Mouse (Mus musculus) liver, embryonic 14.5 days (tissue): ENCODE measurements around the gene Nav2. TPM values are rescaled to one million over a fixed set of nuclear protein-coding genes. Genes with fewer than 3 reads are reported as not detected.

Experiments used
- ATAC-seq: fragments of 200-750 bp; cut with Nextera tagmentation; 2 replicates; pipeline ENCODE4 v1.8.0; 2017; ENCODE audit warnings: moderate number of reproducible peaks, mild to moderate bottlenecking, moderate library complexity; ENCODE audit not compliant: insufficient read depth
- DNase-seq, 3 experiments: peaks; one replicate each; pipeline ENCODE4 v3.0.0-alpha.2; 2012 to 2013; ENCODE audit warnings: low read depth in 3 of 3, low spot score in 3 of 3
- H3K27ac ChIP-seq: fragments of 300-500 bp; sonication (generic); 2 replicates; pipeline ENCODE4 v1.5.1; 2014; ENCODE audit warnings: moderate library complexity, mild to moderate bottlenecking, control low read depth, inconsistent platforms
- H3K27me3 ChIP-seq: fragments of 300-500 bp; sonication (generic); 2 replicates; pipeline ENCODE4 v1.6.1; 2014; ENCODE audit warnings: mild to moderate bottlenecking, low read length, moderate library complexity; ENCODE audit not compliant: control insufficient read depth, insufficient read depth
- H3K36me3 ChIP-seq: fragments of 300-500 bp; sonication (generic); replicated peaks from 2 replicates; pipeline ENCODE4 v1.6.1; 2014; ENCODE audit warnings: low read depth; ENCODE audit not compliant: control insufficient read depth, insufficient read depth
- H3K4me1 ChIP-seq, 2 experiments: fragments of 200-500 bp in 1 of 2; fragments of 300-500 bp in 1 of 2; sonication (generic) in 1 of 2; replicated peaks; 2 replicates each; pipeline ENCODE4 v1.6.1; 2012 to 2014; ENCODE audit warnings: antibody characterized with exemption in 1 of 2, inconsistent platforms in 1 of 2, low read length in 1 of 2; ENCODE audit not compliant: control insufficient read depth in 2 of 2, insufficient read depth in 2 of 2
- H3K4me2 ChIP-seq: fragments of 300-500 bp; sonication (generic); 2 replicates; pipeline ENCODE4 v1.6.1; 2014; ENCODE audit warnings: low read depth, mild to moderate bottlenecking, control low read depth, moderate library complexity
- H3K4me3 ChIP-seq, 2 experiments: fragments of 200-500 bp in 1 of 2; fragments of 300-500 bp in 1 of 2; sonication (generic) in 1 of 2; 2 replicates each; pipeline ENCODE4 v1.5.1; 2012 to 2014; ENCODE audit warnings: low read depth in 2 of 2, low read length in 2 of 2, mild to moderate bottlenecking in 2 of 2, control low read depth in 1 of 2, inconsistent platforms in 1 of 2, moderate library complexity in 1 of 2; ENCODE audit not compliant: insufficient read depth in 1 of 2
- H3K9ac ChIP-seq: fragments of 300-500 bp; sonication (generic); replicated peaks from 2 replicates; pipeline ENCODE4 v1.6.1; 2014; ENCODE audit warnings: mild to moderate bottlenecking, control low read depth, moderate library complexity
- H3K9me3 ChIP-seq: fragments of 300-500 bp; sonication (generic); 2 replicates; pipeline ENCODE4 v1.6.1; 2016; ENCODE audit warnings: low read length, mixed read lengths; ENCODE audit not compliant: control insufficient read depth
- CTCF ChIP-seq: IDR thresholded peaks from 2 replicates; pipeline ENCODE4 v1.5.1; 2016; ENCODE audit warnings: antibody characterized with exemption, low read depth, control low read depth
- EP300 ChIP-seq: IDR thresholded peaks from 2 replicates; pipeline ENCODE4 v1.6.1; 2016; ENCODE audit warnings: antibody characterized with exemption, low read depth
- WGBS: fragments of 180-500 bp; shearing (Covaris S2); extraction: QIAGEN DNeasy Blood & Tissue Kit; methylation state at CpG from one replicate; pipeline ENCODE4 v1.1.7; 2014; ENCODE audit not compliant: insufficient replicate concordance; 5-methylcytosine and 5-hydroxymethylcytosine counted together
- polyA plus RNA-seq, 2 experiments: library from polyadenylated mRNA; depleted of rRNA in 1 of 2; stranded (reverse) in 1 of 2; unstranded in 1 of 2; fragments of >200 nt; fragmentation: Nextera tagmentation in 1 of 2; extraction: Ambion mirVana in 1 of 2; gene quantifications; 2 replicates each; pipeline versions ENCODE4 v1.2.1 to v1.2.3; 2012 to 2014

Gene Nav2
- polyA plus RNA-seq, 2 experiments: 1.5 to 1.6 TPM

- DNase-seq: no peak
- Histone ChIP-seq H3K27ac (no peak overlapping the region), H3K4me3 (no peak overlapping the region), H3K36me3 (no peaks in the 10 kb centered on the region), H3K27me3 (no peaks in the 10 kb centered on the region), H3K4me2 (no peak overlapping the region), H3K4me1 (no peaks in the 10 kb centered on the region), H3K9me3 (no peaks in the 10 kb centered on the region), H3K9ac (no peak overlapping the region)
- ATAC-seq: no peak
- WGBS: 75% methylated on average over 7 of the region's 7 CpGs
- TF ChIP-seq EP300 (no peak), CTCF (no peak)
Observed at GRCm38 (mm10) chr7:49569646-49570045, 661.1 kb downstream of the Nav2 start.

GRCm38 (mm10) chr7:49571606-49572005 lies 663.1 kb downstream of the Nav2 start:
- Histone ChIP-seq H3K27ac (no peak overlapping the region), H3K4me2 (no peak overlapping the region), H3K36me3 (no peaks in the 10 kb centered on the region), H3K9me3 (no peaks in the 10 kb centered on the region), H3K4me1 (no peaks in the 10 kb centered on the region), H3K27me3 (no peaks in the 10 kb centered on the region), H3K4me3 (no peak overlapping the region), H3K9ac (no peak overlapping the region)
- 60% methylated on average over 2 of the region's 2 CpGs for WGBS
- TF ChIP-seq EP300 (no peak), CTCF (no peak)
- no peak for ATAC-seq
- no peak for DNase-seq

- Histone ChIP-seq H3K9ac (no peak overlapping the region), H3K4me2 (no peak overlapping the region), H3K4me3 (no peak overlapping the region), H3K9me3 (no peaks in the 10 kb centered on the region), H3K36me3 (no peaks in the 10 kb centered on the region), H3K27ac (no peak overlapping the region), H3K4me1 (no peaks in the 10 kb centered on the region), H3K27me3 (no peaks in the 10 kb centered on the region)
- no peak for DNase-seq
- WGBS: 78% methylated on average over 9 of the region's 9 CpGs
- ATAC-seq: no peak
- no peak for TF ChIP-seq CTCF
- no peak for TF ChIP-seq EP300
Observed at GRCm38 (mm10) chr7:49575226-49575625, 666.7 kb downstream of the Nav2 start.

GRCm38 (mm10) chr7:49577096-49577495 lies 668.6 kb downstream of the Nav2 start:
- WGBS: 45% methylated on average over 2 of the region's 2 CpGs

GRCm38 (mm10) chr7:49581951-49582350 lies 673.4 kb downstream of the Nav2 start:
- H3K27ac ChIP-seq: no peak overlapping the region
- 62% methylated on average over 2 of the region's 2 CpGs for WGBS
- H3K4me3 ChIP-seq: no peak overlapping the region
- H3K9me3 ChIP-seq: no peaks in the 10 kb centered on the region
- no peaks in the 10 kb centered on the region for H3K36me3 ChIP-seq
- TF ChIP-seq CTCF (no peak), EP300 (no peak)
- no peaks in the 10 kb centered on the region for H3K27me3 ChIP-seq
- no peaks in the 10 kb centered on the region for H3K4me1 ChIP-seq
- no peak overlapping the region for H3K9ac ChIP-seq
- DNase-seq: no peak
- H3K4me2 ChIP-seq: no peak overlapping the region
- no peak for ATAC-seq

More at GRCm38 (mm10) chr7:49577096-49577495, 668.6 kb downstream of the Nav2 start:
- no peaks in the 10 kb centered on the region for H3K9me3 ChIP-seq
- no peak overlapping the region for H3K4me2 ChIP-seq
- TF ChIP-seq CTCF (no peak), EP300 (no peak)
- no peaks in the 10 kb centered on the region for H3K4me1 ChIP-seq
- no peak overlapping the region for H3K9ac ChIP-seq
- DNase-seq: no peak
- no peak for ATAC-seq
- H3K27ac ChIP-seq: no peak overlapping the region
- H3K4me3 ChIP-seq: no peak overlapping the region
- no peaks in the 10 kb centered on the region for H3K27me3 ChIP-seq
- no peaks in the 10 kb centered on the region for H3K36me3 ChIP-seq
